ENCODE assay signal across 13 mouse cellular contexts in the genomic region with DNA sequence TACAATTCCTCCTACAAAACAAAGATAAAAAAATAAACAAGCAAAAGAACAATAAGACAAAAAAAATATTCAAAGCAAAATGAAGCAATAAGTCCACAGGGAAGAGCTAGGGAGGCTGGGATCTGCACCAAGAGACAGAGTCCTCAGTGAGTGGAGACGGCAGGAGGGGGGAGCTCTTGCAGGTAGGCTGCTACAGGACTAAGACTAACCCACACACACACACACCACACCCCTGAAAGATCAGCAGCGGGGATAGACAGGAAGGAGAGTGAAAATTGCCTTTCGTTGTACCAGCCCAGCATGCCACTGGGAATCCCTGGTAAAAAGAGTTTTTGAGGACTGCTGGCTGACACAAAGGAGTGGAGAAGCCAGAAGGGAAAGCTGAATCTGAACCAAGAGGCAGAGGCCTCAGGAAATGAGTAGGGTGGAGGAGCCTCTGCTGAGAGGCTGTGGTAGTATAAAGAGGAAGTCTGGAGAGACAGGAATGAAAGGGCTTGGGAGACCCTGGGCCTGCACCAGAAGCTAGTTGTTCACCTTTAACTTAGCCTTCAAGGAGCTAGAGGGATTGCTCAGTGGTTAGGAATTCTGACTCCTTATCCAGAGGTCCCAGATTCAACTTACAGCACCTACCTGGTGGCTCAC. TPM values are rescaled to one million over a fixed set of nuclear protein-coding genes. Genes with fewer than 3 reads are reported as not detected.
DNase-seq lines count a peak whose midpoint lies in the region; ATAC-seq lines count a peak whose summit lies in the region.
"Had no signal": no experiment of that assay in that cellular context is flagged by ENCODE, and none has a peak within 500 bp of the region (broad histone marks: within the 10 kb centered on the region; RNA-seq: fewer than 3 reads in every experiment).

No protein-coding gene starts in this region.

- no peak overlapping the region for H3K9ac ChIP-seq in neural tube, embryonic 13.5 days
- no peak overlapping the region for H3K9ac ChIP-seq in neural tube, embryonic 15.5 days (replicated peaks)
- no peak overlapping the region for H3K9ac ChIP-seq in heart, embryonic 16.5 days (ENCODE audit: low read length)
- H3K9ac ChIP-seq: lung, embryonic 15.5 days had no signal

- no peak overlapping the region for H3K4me3 ChIP-seq in neural tube, embryonic 13.5 days
- no peak overlapping the region for H3K4me3 ChIP-seq in neural tube, embryonic 15.5 days (replicated peaks)
- no peak overlapping the region for H3K4me3 ChIP-seq in heart, embryonic 16.5 days (ENCODE audit: low read length)
- peak overlapping the region; percentile 77 for H3K4me3 ChIP-seq in megakaryocyte, embryonic 14.5 days (replicated peaks)
- H3K4me3 ChIP-seq: left cerebral cortex, adult 2 months; lung, embryonic 15.5 days had no signal

- H3K36me3 ChIP-seq in neural tube, embryonic 13.5 days, result peaks cover 44% of the 10 kb centered on the region
- H3K36me3 ChIP-seq in neural tube, embryonic 15.5 days, result peaks cover 33% of the 10 kb centered on the region
- H3K36me3 ChIP-seq in heart, embryonic 16.5 days (ENCODE audit: control insufficient read depth, insufficient read depth), result peaks cover 13% of the 10 kb centered on the region
- H3K36me3 ChIP-seq in megakaryocyte, embryonic 14.5 days (replicated peaks; ENCODE audit: low read length), result peaks cover 26% of the 10 kb centered on the region

- no peaks in the 10 kb centered on the region for H3K4me1 ChIP-seq in neural tube, embryonic 13.5 days (replicated peaks)
- peaks cover 7% of the 10 kb centered on the region for H3K4me1 ChIP-seq in neural tube, embryonic 15.5 days
- H3K4me1 ChIP-seq in heart, embryonic 16.5 days (ENCODE audit: control insufficient read depth, insufficient read depth, low read length), result peaks cover 8% of the 10 kb centered on the region; the same call in 1 of the 2 replicates
- peaks cover 23% of the 10 kb centered on the region for H3K4me1 ChIP-seq in megakaryocyte, embryonic 14.5 days
- H3K4me1 ChIP-seq: lung, embryonic 15.5 days had no signal

- peak; percentile 17 to 27 for DNase-seq in heart, adult 18-20 months
- DNase-seq in heart, postnatal 14 days, result no peak
- no peak for DNase-seq in layer of hippocampus, adult 11-12 months (ENCODE audit: low spot score)
- DNase-seq in gastrocnemius, postnatal 36 days, result no peak
- DNase-seq: adrenal gland, postnatal 10 days; cerebellum, adult 18-20 months; kidney, postnatal 10 days had no signal

- H3K27me3 ChIP-seq in neural tube, embryonic 13.5 days, result no peaks in the 10 kb centered on the region
- H3K27me3 ChIP-seq in neural tube, embryonic 15.5 days (replicated peaks), result no peaks in the 10 kb centered on the region
- no peaks in the 10 kb centered on the region for H3K27me3 ChIP-seq in heart, embryonic 16.5 days (ENCODE audit: control insufficient read depth, insufficient read depth, low read length)
- H3K27me3 ChIP-seq in megakaryocyte, embryonic 14.5 days (replicated peaks), result no peaks in the 10 kb centered on the region
- H3K27me3 ChIP-seq: lung, embryonic 15.5 days had no signal

- ATAC-seq in neural tube, embryonic 13.5 days (ENCODE audit: low read depth), result no peak
- ATAC-seq in neural tube, embryonic 15.5 days (ENCODE audit: low FRiP score), result no peak
- ATAC-seq in heart, embryonic 16.5 days (replicated peaks; ENCODE audit: extremely low read depth, insufficient read depth, low FRiP score), result no peak

- H3K4me2 ChIP-seq in neural tube, embryonic 13.5 days, result no peak overlapping the region
- no peak overlapping the region for H3K4me2 ChIP-seq in neural tube, embryonic 15.5 days
- no peak overlapping the region for H3K4me2 ChIP-seq in heart, embryonic 16.5 days (ENCODE audit: low read depth, low read length)
- H3K4me2 ChIP-seq: lung, embryonic 15.5 days had no signal

- no peaks in the 10 kb centered on the region for H3K9me3 ChIP-seq in neural tube, embryonic 13.5 days
- no peaks in the 10 kb centered on the region for H3K9me3 ChIP-seq in neural tube, embryonic 15.5 days (replicated peaks)
- no peaks in the 10 kb centered on the region for H3K9me3 ChIP-seq in heart, embryonic 16.5 days (replicated peaks; ENCODE audit: control insufficient read depth, low read length)
- no peaks in the 10 kb centered on the region for H3K9me3 ChIP-seq in megakaryocyte, embryonic 14.5 days
- H3K9me3 ChIP-seq: lung, embryonic 15.5 days had no signal

- 64% methylated on average over 3 of the region's 3 CpGs for WGBS in neural tube, embryonic 13.5 days
- WGBS in neural tube, embryonic 15.5 days, result 63% methylated on average over 3 of the region's 3 CpGs
- 52% methylated on average over 3 of the region's 3 CpGs for WGBS in heart, embryonic 16.5 days

- 0 out of 2 replicates have a peak overlapping the region, but pooled peaks have one; percentile 13 for H3K27ac ChIP-seq in neural tube, embryonic 13.5 days (replicated peaks)
- no peak overlapping the region for H3K27ac ChIP-seq in neural tube, embryonic 15.5 days (replicated peaks)
- H3K27ac ChIP-seq in heart, embryonic 16.5 days (ENCODE audit: low read length), result peak overlapping the region; percentile 54
- H3K27ac ChIP-seq: left cerebral cortex, adult 2 months; lung, embryonic 15.5 days had no signal

- intact Hi-C loops in heart, postnatal 14 days (cut with DNase I), result no loop called here
- intact Hi-C loops in gastrocnemius, postnatal 36 days (cut with DNase I), result no loop called here

RNA-seq across cellular contexts. Expression of a gene that starts 28.5 kb away (rescaled TPM):
- total RNA-seq in heart, adult 18-20 months (2021), result 10 to 100 TPM; 75.1 to 76.9 TPM
- total RNA-seq in heart, postnatal 14 days (2021), result 10 to 100 TPM; 57.8 to 61.2 TPM
- polyA plus RNA-seq in neural tube, embryonic 13.5 days (2015; fragmentation: Nextera tagmentation; extraction: Ambion mirVana), result 64.8 and 76.9 TPM in 2 replicates
- polyA plus RNA-seq in neural tube, embryonic 15.5 days (2015; fragmentation: Nextera tagmentation; extraction: Ambion mirVana), result 62.8 and 67.7 TPM in 2 replicates
- polyA plus RNA-seq in heart, embryonic 16.5 days (2015; fragmentation: Nextera tagmentation; extraction: Ambion mirVana), result 18.2 and 21.3 TPM in 2 replicates
- 20.7 and 31.2 TPM in 2 replicates for polyA plus RNA-seq in megakaryocyte, embryonic 14.5 days (2012; ENCODE audit: insufficient read depth, low replicate concordance)
- total RNA-seq in gastrocnemius, postnatal 36 days (2021), result 10 to 100 TPM; 81.0 to 85.9 TPM

RNA-seq across cellular contexts. Expression of a gene that starts 43.6 kb away (rescaled TPM):
- 1 to 10 TPM; 8.3 to 9.6 TPM for total RNA-seq in heart, adult 18-20 months (2021)
- 10 to 100 TPM in 1 of 2 experiments, 1 to 10 TPM in 1; 9.7 to 10.1 TPM for total RNA-seq in heart, postnatal 14 days (2021)
- 68.9 and 71.8 TPM in 2 replicates for polyA plus RNA-seq in neural tube, embryonic 13.5 days (2015; fragmentation: Nextera tagmentation; extraction: Ambion mirVana)
- polyA plus RNA-seq in neural tube, embryonic 15.5 days (2015; fragmentation: Nextera tagmentation; extraction: Ambion mirVana), result 77.2 and 91.0 TPM in 2 replicates
- polyA plus RNA-seq in heart, embryonic 16.5 days (2015; fragmentation: Nextera tagmentation; extraction: Ambion mirVana), result 18.9 and 19.0 TPM in 2 replicates
- polyA plus RNA-seq in megakaryocyte, embryonic 14.5 days (2012; ENCODE audit: insufficient read depth, low replicate concordance), result 3.6 and 10.0 TPM in 2 replicates
- 1 to 10 TPM; 7.6 to 9.0 TPM for total RNA-seq in gastrocnemius, postnatal 36 days (2021)

RNA-seq across cellular contexts. Expression of a gene that starts 59.3 kb away (rescaled TPM):
- total RNA-seq in heart, adult 18-20 months (2021), result 10 to 100 TPM; 76.7 to 83.5 TPM
- 100 to 1,000 TPM in 1 of 2 experiments, 10 to 100 TPM in 1; 98.2 to 101 TPM for total RNA-seq in heart, postnatal 14 days (2021)
- 89.8 and 94.5 TPM in 2 replicates for polyA plus RNA-seq in neural tube, embryonic 13.5 days (2015; fragmentation: Nextera tagmentation; extraction: Ambion mirVana)
- polyA plus RNA-seq in neural tube, embryonic 15.5 days (2015; fragmentation: Nextera tagmentation; extraction: Ambion mirVana), result 69.4 and 72.3 TPM in 2 replicates
- polyA plus RNA-seq in heart, embryonic 16.5 days (2015; fragmentation: Nextera tagmentation; extraction: Ambion mirVana), result 91.8 and 104 TPM in 2 replicates
- 71.6 and 100 TPM in 2 replicates for polyA plus RNA-seq in megakaryocyte, embryonic 14.5 days (2012; ENCODE audit: insufficient read depth, low replicate concordance)
- total RNA-seq in gastrocnemius, postnatal 36 days (2021), result 1 to 10 TPM; 8.9 to 9.6 TPM

Comparison
In these comparisons a context has a peak if more than half of its experiments do, and no peak if none do; other contexts are left out.
1. DNase-seq: peak in heart, adult 18-20 months (2 of 2); none in heart, postnatal 14 days (0 of 2), layer of hippocampus, adult 11-12 months (single experiment) and gastrocnemius, postnatal 36 days (0 of 2).